Mouse (Mus musculus): ENCODE results near the gene Trp53rka.
A peak's percentile ranks its signal among the peaks of the same experiment; 100 is the strongest.

GRCm38 (mm10) chr2:165473003-165473402 is 20.1 kb downstream of the Trp53rka start, which contains the start of gene Slc13a3:
- peak; percentile 2; the same call in 1 of the 2 replicates for TF ChIP-seq CTCF (IDR thresholded peaks at IDR 0.05; ENCODE audit: low read depth)
- TF ChIP-seq EP300 (optimal IDR thresholded peaks at IDR 0.05), result no peak

Data from stomach, postnatal 0 days (tissue).